Mouse (Mus musculus): ENCODE data around the gene Rnf181. TPM values are rescaled to one million over a fixed set of nuclear protein-coding genes. Genes with fewer than 3 reads are reported as not detected.

Rnf181 gene
- total RNA-seq, 2 experiments from 2014 or later, result 48.6 to 81.5 TPM

DNA sequence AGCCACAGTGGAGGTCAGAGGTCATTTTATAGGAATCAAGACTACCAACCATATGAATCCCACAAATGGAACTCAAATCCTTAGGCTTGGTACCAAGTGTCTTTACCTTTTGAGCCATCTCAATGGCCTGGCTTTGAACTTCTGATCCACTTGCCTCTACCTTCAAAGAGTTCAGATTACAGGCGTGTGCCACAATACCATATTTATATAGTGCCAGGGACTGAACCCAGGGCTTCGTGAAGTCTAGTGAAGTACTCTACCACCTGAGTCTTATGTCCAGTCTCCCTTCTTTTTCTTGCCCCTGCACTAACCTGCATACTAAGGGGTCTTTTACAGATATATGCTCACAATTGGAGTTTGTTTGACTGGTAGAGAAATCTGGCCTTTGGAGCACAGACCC is 19.8 kb upstream of the Rnf181 start:
- no peak for ATAC-seq (replicated peaks; ENCODE audit: poor library complexity, severe bottlenecking)

DNA sequence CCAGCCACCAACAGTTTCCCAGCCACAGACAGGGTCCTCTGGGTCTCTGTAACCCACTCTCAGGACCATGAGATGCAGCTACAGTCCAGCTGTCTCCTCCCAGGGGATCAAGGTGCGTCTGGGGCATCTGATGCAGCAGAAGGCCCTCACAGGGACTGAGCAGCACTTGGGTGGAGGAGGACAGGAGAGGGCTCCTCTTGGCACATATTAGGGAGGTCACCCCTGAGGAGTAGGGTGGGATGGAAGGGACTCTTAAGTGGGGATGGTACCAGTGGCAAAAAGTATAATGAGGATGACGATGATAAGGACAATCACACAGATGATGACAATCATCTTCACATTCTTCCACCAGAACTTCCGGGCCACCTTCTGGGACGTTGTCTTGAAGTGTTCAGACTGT is 18.5 kb upstream of the Rnf181 start:
- ATAC-seq (replicated peaks; ENCODE audit: poor library complexity, severe bottlenecking), result no peak

DNA sequence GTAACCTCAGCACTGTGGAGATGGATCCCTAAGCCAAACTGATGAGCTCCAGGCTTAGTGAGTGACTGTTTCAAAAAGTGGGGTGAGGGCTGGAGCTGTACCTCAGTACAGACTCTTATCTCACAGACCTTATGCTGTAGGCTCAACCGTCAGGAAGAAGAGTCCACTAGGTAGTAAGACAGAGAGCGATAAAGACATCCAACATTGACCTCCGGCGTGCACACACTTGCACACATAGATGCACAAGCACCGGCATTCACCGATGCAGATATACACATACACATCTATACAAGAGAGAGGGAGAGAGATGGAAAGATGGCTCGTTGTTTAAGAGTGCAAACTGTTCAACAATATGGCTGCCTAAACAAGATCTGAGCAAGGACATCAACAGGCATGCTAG is 17.2 kb upstream of the Rnf181 start:
- ATAC-seq (replicated peaks; ENCODE audit: poor library complexity, severe bottlenecking), result no peak

DNA sequence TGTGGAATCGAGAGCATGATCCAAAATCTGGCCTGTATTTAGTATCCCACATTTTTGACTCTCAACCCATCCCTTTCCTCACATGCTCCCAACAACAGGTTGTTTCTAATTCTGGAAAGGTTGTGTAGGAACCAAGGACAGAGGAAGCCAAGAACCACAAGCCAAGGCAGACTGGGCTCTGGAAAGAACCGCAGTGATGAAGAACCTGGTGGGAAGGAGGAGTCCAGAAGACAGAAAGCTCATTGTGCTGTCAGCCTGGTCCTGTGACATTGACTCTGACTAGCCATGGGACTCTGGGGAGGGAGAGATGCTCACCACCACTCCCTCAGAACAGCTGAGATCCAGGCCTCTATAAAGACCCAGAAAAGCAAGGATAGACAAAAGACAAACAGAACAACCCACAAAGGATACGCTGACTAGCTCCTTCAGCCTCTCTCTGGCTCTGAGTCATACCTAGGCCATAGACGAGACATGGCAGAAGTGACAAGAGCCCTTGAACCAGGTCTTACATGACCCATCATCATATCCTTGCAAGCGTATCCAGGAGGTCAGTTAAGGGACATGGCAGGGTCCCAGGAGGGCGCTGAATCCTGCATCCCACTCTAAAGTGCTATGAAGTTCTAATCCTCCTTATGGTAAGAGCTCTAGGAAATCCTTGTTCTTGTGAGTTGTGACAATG is 16.5 kb upstream of the Rnf181 start:
- ATAC-seq (replicated peaks; ENCODE audit: poor library complexity, severe bottlenecking), result no peak

DNA sequence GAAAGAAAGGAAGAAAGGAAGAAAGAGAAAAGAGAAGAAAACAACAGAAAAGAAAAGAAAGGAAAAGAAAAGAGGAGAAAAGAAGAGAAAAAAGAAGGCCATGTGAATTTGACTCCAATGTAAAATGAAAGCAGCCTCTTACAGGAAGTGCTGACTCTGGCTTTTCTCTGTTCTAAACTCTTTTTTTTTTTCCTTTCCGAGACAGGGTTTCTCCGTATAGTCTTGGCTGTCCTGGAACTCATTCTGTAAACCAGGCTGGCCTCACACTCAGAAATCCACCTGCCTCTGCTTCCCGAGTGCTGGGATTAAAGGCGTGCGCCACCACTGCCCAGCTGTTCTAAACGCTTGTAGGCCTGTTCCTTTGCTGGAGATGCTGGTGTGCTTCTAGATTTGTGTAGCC is 15.7 kb upstream of the Rnf181 start:
- ATAC-seq (replicated peaks; ENCODE audit: poor library complexity, severe bottlenecking), result no peak

DNA sequence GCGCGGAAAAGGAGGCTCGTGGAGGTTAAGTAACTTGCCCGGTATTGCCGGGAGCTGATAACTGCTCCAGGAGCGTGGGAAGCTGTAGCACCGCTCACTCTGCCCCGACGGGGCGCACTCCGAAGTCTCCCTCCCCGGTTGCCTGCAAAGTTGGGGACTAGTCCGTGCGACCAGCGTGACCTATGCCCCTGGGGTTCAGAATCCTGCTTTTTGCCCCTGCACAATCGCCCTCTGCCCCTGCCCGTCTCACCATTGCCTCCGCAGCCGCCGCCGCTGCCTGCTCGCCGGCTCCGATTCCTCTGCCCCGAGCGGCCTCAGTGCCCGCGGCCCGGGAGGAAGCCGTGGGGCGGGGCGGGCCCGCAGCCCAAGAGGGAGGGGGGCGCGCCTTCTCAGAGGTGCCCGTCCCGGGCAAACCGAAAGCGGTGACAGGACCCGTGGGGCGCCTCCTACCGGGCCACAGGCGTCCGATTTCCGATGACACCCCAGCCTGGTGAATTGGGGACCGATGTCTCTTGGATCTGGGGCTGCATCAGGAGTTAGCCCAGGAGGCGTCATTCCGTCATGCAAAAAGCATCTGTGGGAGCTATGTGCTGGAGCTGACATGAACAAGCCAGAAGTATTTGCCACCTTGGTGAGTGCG is 13.5 kb upstream of the Rnf181 start, which contains the start of gene Vamp5:
Vamp5 (minus strand) TSS at position 338 of the 640 bp plus-strand sequence.
- peak; percentile 84 for ATAC-seq (replicated peaks; ENCODE audit: poor library complexity, severe bottlenecking)

DNA sequence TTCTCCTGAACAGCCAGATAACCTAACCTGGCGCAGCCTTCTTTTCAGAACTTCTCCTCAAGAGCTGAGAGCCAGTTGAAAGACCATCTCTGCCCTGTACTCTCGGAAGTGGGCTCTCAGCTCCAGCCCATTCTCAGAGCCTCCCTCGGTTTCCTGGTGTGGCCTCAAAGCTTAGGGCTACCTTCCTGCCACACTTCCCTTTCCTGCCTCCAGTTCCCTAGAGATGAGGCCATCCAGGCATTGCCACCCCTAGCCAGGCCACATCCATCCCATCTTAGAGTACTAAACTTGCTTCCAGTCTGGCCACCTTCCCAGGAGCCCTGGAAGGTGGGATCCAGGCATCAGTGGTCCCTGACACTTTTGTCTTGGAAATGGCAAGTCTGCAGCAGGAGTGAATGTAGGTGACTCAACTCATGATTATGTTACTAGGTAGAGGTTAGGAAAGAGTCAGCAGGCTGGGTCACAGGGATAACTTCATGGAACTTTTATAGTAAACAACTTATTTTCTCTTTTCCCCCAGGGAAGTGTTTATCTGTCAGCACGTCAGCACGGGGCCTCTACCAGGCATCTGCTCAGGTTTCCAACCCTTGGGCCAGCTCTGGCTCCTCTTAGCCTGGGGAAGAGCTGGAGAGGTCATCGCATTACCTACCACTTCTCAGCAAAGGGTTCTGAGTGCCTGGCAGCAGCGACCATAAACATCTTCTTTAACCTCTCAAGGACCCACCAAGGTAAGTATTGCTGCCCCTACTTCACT is 12.8 kb upstream of the Rnf181 start:
- peak; percentile 60 for ATAC-seq (replicated peaks; ENCODE audit: poor library complexity, severe bottlenecking)

DNA sequence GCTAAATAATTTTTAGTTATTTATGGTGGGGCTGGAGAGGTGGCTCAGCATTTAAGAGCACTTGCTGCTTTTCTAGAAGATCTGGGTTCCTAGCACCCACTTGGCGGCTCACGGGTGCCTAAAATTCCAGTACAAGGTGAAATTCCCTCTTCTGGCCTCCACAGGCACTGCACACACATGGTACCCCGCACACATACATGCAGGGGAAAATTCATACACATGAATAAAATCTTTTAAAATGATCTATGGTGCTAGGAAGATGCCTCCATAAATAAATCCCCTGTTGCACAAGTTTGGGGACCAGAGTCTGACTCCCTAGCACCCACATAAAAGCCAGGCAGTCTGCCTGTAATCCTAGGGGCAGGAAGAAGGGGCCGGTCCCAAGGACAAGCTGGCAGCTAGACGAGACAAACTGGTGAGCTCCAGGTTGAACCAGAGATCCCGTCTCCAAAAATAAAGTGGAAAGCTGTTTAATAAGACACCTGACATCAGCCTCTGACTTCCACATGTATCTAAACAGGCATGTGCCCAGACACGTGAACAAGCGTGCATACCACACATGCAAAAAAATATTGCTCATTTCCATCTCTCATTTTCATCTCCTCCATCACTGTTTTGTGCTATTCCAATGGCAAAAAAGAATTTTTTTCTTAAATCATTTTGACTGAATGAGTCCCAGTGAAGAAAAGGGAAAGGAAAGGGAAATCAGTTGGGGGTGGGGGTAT is 11.9 kb upstream of the Rnf181 start:
- ATAC-seq (replicated peaks; ENCODE audit: poor library complexity, severe bottlenecking), result no peak

DNA sequence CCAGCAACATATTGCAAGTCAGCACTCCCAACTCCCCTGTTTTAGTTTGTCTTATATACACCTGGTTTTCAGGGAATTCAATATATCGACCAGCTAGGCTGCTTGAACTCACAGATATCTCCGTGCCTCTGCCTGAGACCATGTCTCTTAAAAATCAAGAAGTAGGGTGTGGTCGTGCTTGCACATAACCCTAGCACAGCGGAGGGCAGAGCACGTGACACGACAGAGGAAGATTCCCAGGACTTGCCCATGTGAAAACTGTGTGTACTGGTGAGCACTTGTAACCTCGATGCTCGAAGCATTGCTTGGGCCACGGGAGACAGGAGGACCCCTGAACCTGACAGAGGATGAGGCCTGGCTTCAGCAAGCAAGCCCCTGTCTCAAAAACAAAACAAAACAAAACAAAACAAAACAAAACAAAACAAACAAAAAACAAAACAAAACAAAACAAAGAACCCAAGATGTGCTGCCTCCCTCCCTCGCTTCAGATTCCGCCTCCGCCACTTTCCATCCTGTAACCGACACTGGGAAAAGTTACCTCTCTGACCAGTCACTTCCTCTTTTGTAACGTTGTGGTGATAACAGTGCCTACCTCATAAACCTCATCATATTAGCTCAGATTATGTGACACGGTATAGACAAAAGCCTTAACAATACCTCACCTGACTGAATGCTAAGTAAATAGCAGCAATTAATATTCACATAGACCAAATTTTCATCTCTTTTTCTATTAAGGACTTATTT is 8.2 kb upstream of the Rnf181 start:
- peak; percentile 70 for ATAC-seq (replicated peaks; ENCODE audit: poor library complexity, severe bottlenecking)

DNA sequence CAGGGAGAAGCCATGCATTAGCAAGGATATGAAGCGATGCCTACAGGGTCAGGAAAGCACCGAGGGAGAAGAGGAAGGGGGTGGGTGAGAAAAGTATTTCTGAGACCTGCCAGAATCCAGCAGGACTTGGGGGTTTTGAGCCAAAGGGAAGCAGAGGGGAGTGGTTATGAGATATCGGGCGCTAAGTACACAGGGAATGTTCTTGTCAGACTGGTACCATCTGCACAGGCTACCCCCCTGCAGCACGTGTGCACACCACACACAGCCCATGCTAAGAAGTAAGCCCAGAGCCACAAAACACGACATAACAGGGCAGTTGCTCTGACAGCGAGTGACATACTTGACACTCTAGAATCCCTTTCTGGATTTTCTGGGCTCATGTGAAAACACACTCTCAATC is 7.5 kb upstream of the Rnf181 start:
- no peak for ATAC-seq (replicated peaks; ENCODE audit: poor library complexity, severe bottlenecking)

DNA sequence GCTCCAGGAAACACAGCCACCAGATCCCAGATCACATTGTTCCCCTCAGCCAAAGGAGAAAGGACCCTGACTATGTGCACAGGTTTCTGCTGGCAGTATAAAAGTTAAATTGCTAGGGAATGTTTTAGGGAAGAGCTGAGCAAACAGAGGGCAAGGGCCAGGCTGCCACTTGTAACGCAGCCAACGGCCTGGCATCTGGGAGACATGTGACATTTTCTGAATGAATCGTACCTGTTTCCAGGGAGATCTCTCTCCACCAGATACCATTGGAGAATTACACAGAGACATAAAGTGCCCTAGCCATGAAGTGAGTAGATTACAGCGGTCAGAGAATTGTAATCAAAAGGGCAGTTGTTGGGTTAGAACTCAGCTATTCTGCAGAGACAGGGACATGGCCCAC is 6.4 kb upstream of the Rnf181 start:
- no peak for ATAC-seq (replicated peaks; ENCODE audit: poor library complexity, severe bottlenecking)

DNA sequence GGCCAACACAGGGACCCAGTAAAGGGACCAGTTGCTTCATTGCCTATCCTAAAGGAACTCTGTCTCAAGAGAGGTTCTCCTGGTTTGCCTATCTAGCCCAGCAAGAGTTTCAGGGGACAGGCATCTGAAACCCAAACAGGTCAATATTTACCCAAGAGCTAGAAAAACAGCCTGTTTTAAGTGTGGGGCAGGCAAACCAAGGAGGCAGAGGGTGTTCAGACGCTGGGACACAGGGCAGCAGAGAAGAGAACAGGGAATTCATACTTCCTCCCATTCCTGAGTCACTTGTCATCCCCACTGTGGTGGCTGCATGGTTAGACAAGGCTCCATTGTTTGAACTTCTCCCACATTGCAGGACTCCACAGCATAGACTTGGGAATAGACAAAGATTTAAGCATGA is 4.8 kb upstream of the Rnf181 start:
- no peak for ATAC-seq (replicated peaks; ENCODE audit: poor library complexity, severe bottlenecking)

DNA sequence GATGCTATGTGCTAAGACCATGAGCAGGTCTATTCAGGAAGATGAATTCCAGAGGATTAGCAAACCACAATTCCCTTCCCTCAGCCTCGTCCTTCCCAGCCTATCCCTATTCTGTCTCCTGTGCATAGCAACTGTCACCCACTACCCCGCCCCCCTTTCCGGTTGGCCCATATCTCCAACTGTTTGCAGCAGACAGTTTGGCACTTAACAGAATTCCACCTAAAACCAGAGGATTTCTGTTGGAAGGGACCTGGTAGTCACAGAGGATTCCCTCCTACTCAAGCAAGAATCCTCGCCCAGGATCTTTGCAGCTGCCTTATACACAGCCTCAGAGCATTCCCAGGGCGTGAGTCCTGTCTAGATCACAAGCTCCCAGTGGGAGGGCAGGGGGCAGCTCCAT is 4.4 kb upstream of the Rnf181 start:
- no peak for ATAC-seq (replicated peaks; ENCODE audit: poor library complexity, severe bottlenecking)

DNA sequence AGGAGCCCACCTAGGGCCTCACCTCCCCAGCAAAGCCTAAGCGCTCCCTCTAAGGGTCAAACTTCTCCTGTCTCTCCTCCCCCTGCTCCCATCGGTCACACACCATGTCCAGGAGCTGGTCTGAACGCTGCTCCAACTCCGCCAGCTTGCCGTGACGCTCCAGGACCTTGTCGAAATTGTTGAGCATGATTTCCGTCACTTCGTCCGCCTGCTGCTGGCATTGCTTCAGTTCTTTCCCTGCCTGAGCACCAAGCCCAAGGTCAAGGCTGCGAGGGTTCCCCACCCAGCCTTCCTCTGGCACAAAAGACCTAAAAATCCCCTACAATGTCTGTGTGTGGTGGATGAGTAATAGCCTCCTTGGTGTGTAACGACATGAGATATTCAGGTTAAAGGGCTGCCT is 3.3 kb upstream of the Rnf181 start:
- no peak for ATAC-seq (replicated peaks; ENCODE audit: poor library complexity, severe bottlenecking)

DNA sequence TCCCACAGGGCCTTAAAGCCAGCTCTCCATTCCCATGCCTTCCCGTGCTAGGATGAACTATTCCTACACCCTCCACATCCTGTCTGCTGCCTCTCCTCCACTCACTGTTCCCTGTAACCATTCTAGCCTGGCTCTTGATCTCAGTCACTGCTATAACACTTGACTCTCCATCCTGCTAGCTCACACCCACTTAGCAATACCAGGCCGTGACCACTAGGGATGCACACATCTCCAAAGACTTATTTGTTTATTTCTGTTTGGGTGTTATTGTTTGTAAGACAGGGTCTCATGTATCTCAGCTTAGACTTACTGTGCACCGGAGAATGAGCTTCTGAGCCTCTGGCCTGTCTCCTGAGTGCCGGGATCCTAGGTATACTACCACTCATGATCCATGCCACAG is 2.8 kb upstream of the Rnf181 start:
- ATAC-seq (replicated peaks; ENCODE audit: poor library complexity, severe bottlenecking), result no peak

DNA sequence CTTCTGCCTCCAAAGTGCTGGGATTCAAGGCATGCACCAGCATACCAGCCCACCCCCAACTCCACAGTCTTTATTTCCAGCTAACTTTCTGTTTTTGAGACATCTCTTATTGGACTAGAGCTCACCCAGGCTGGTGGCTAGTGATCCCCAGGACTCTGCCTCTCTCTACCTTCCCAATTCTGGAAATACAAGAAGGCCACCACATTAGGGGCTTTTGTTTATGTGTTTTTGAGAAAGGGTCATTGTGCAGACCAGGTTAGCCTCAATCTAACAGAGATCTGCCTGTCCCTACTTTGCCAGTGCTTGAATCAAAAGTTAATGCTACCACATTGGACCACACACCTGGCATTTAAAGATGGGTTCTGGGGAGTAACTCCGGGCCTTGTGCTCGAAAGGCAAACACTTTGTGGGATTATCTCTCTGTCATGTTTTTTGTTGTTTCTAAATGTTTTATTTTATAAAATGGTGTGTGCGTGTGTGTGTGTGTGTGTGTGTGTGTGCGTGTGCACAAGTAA is 761 bp upstream of the Rnf181 start:
- no peak for ATAC-seq (replicated peaks; ENCODE audit: poor library complexity, severe bottlenecking)

DNA sequence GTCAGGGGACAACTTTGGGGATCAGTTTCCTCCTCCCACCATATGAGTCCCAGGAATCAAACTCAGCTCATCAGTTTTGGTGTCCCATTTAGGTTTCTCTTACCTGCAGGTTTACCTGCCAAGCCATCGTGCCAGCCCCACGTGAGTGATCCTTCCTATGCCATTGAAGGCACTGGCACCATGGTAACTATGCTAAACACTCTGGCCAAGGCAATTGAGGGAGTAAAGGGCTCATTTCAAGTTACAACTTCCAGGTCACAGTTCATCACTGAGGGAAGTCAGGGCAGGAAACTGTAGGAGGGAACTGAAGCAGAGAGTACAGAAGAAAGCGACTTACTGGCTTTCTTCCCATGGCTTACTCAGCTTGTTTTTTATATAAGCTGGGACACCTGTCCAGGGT is 452 bp downstream of the Rnf181 start:
- ATAC-seq (replicated peaks; ENCODE audit: poor library complexity, severe bottlenecking), result no peak

DNA sequence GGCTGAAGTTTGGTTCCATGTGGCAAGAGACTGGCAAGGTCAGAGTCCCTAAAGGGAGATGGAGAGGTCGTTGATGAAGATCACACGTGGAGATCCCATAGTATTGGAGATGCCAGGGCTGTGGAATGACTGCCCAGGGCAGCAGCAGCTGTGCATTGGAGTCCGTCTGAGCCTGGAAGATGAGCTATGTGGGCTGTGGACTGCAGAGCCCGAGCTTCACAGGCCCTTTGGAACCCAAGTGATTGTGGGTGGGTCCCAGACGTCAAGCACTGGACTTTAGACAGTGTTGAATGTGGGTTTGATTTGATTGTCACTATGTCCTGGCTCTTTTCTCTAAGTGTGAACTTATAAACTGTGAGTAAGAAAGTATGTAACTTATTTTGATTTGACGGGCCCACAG is 1.8 kb downstream of the Rnf181 start:
- no peak for ATAC-seq (replicated peaks; ENCODE audit: poor library complexity, severe bottlenecking)

DNA sequence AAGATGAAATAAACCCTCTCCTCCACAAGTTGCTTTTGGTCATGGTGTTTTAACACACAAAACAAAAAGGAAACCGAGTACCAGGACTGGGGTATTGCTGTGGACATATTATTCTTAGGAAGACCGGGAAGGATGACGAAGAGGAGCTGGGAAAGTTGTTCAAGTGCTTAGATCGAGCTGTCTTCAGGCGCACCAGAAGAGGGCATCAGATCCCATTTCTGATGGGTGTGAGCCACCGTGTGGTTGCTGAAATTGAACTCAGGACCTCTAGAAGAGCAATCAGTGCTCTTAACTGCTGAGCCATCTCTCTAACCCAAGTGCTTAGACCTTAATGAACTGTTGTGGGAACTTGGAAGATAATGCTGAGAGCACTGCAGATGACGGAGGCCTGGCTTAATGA is 2.7 kb downstream of the Rnf181 start:
- ATAC-seq (replicated peaks; ENCODE audit: poor library complexity, severe bottlenecking), result no peak

Measured in granulocyte monocyte progenitor cell, adult 5-6 weeks (primary cell).